Mouse (Mus musculus): Measurements from ENCODE around the gene Bcl2l10. TPM values are rescaled to one million over a fixed set of nuclear protein-coding genes. Genes with fewer than 3 reads are reported as not detected.

Bcl2l10 gene
- polyA plus RNA-seq, 1 experiment from 2014 or later: not detected

DNA sequence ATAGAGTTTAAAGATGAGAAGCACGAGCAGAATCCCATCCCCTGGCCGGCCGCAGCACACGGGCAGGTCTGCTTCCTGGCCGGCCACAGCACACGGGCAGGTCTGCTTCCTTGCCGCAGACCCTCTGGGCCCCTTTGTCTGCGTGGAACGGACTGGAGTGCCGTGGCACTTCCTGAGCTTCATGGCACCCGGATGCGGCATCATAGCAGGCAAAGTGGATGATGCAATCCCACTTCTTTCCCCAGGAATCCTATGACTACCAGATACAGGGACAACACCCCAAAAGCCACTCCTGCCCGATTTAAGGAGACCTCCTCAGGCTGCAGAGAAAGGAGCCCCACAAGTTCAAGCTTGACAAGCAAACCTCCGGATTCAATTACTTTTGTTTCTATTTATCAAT is 35.3 kb downstream of the Bcl2l10 start:
- Histone ChIP-seq H3K4me1 (no peaks in the 10 kb centered on the region), H3K27me3 (no peaks in the 10 kb centered on the region), H3K9me3 (replicated peaks) (no peaks in the 10 kb centered on the region), H3K36me3 (ENCODE audit: poor library complexity, severe bottlenecking) (peaks cover 26% of the 10 kb centered on the region), H3K4me2 (no peak overlapping the region), H3K9ac (no peak overlapping the region), H3K4me3 (no peak overlapping the region), H3K27ac (no peak overlapping the region)
- no peak for ATAC-seq
- WGBS: 92% methylated on average over 14 of the region's 14 CpGs

GRCm38 (mm10) chr9:75383785-75384184 is 36.2 kb downstream of the Bcl2l10 start:
- no peaks in the 10 kb centered on the region for H3K4me1 ChIP-seq
- H3K27ac ChIP-seq: no peak overlapping the region
- WGBS: 84% methylated on average over 9 of the region's 9 CpGs
- no peak overlapping the region for H3K9ac ChIP-seq
- H3K36me3 ChIP-seq (ENCODE audit: poor library complexity, severe bottlenecking): peaks cover 32% of the 10 kb centered on the region
- H3K9me3 ChIP-seq (replicated peaks): no peaks in the 10 kb centered on the region
- H3K27me3 ChIP-seq: no peaks in the 10 kb centered on the region
- no peak overlapping the region for H3K4me3 ChIP-seq
- no peak for ATAC-seq
- H3K4me2 ChIP-seq: no peak overlapping the region

DNA sequence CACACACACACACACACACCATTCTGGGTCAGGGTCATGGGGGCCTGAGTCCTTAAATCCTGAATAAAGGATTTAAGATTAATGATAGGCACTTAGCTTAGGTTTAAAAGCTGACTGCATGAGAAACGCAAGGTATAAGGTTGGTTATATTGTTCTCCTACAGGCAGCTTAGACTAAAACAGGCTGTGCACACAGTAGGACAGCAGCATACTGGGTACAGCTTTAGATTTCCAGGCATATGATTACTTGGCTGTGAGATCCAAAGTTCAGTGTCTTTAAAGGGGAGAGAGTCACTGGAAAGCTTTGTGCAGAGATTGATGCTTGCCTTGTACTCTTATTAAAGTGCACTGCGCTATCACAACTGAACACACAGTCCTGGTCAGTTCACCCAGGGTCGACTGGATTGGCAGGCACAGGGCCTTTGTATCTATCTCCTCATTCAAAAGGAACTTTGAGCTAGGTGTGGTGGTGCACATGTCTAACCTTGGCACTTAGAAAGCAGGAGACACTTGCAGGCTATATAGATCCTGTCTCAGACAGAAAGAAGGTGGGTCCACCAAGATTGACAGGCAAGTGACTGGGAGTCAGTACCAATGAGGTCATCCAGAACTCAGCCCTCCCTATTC is 36.9 kb downstream of the Bcl2l10 start:
- Histone ChIP-seq H3K9me3 (replicated peaks) (no peaks in the 10 kb centered on the region), H3K36me3 (ENCODE audit: poor library complexity, severe bottlenecking) (peaks cover 39% of the 10 kb centered on the region), H3K9ac (no peak overlapping the region), H3K4me3 (no peak overlapping the region), H3K27ac (no peak overlapping the region), H3K4me2 (no peak overlapping the region), H3K4me1 (no peaks in the 10 kb centered on the region), H3K27me3 (no peaks in the 10 kb centered on the region)
- WGBS: 84% methylated on average over 3 of the region's 3 CpGs
- ATAC-seq: 0 out of 2 replicates have a peak, but pooled peaks have one; percentile 21

GRCm38 (mm10) chr9:75385218-75385974 is 37.8 kb downstream of the Bcl2l10 start:
- H3K27ac ChIP-seq: no peak overlapping the region
- 82% methylated on average over 9 of the region's 9 CpGs for WGBS

GRCm38 (mm10) chr9:75393251-75393650 is 45.7 kb downstream of the Bcl2l10 start:
- Histone ChIP-seq H3K9ac (no peak overlapping the region), H3K36me3 (ENCODE audit: poor library complexity, severe bottlenecking) (peaks cover 87% of the 10 kb centered on the region), H3K27ac (no peak overlapping the region), H3K4me1 (no peaks in the 10 kb centered on the region), H3K27me3 (no peaks in the 10 kb centered on the region), H3K4me2 (no peak overlapping the region), H3K9me3 (replicated peaks) (no peaks in the 10 kb centered on the region), H3K4me3 (no peak overlapping the region)
- ATAC-seq: no peak
- 74% methylated on average over 12 of the region's 12 CpGs for WGBS

More at GRCm38 (mm10) chr9:75385218-75385974, 37.8 kb downstream of the Bcl2l10 start:
- ATAC-seq: no peak
- peaks cover 45% of the 10 kb centered on the region for H3K36me3 ChIP-seq (ENCODE audit: poor library complexity, severe bottlenecking)
- no peaks in the 10 kb centered on the region for H3K9me3 ChIP-seq (replicated peaks)
- no peak overlapping the region for H3K4me2 ChIP-seq
- no peaks in the 10 kb centered on the region for H3K4me1 ChIP-seq
- no peaks in the 10 kb centered on the region for H3K27me3 ChIP-seq
- no peak overlapping the region for H3K9ac ChIP-seq
- H3K4me3 ChIP-seq: no peak overlapping the region

DNA sequence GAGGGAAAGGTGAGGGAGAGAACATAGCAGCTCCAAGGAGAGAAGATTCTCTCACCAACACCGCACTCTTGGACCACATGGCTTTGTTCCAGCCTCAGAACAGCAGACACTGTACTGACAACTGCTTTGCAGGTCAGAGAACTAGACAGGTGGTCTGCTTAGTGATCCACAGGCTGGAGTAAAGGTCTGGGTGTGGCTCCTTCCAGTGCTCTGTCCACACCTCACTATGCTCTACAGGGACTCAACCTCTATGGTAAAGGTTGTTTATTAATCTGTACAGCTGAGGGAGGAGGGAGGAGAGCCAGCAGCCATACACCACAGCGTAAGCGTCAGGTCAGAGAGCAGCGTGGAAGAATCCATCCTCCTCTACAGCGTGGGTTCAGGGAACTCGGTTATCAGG is 48.4 kb downstream of the Bcl2l10 start:
- Histone ChIP-seq H3K4me1 (peaks cover 5% of the 10 kb centered on the region), H3K9ac (no peak overlapping the region), H3K9me3 (replicated peaks) (no peaks in the 10 kb centered on the region), H3K4me3 (no peak overlapping the region), H3K4me2 (no peak overlapping the region), H3K27ac (no peak overlapping the region), H3K36me3 (ENCODE audit: poor library complexity, severe bottlenecking) (peaks cover 72% of the 10 kb centered on the region), H3K27me3 (no peaks in the 10 kb centered on the region)
- no peak for ATAC-seq
- WGBS: 89% methylated on average over 6 of the region's 6 CpGs

DNA sequence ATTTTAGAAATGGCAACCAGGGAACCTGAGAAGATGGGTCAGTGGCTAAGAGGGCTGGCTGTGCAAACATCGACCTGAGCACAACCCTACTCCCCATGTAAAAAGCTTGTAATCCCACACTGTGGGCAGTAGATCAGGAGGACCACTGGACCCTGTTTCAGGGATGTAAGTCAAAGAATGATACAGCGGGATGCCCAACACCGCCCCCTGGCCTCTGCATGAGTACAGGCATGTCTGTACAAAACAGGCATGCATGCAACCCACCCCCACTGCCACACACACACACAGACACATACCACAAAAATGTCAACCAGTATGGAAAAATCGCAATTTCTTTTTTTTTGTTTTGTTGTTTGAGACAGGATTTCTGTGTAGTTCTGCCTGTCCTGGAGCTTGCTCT is 51.5 kb downstream of the Bcl2l10 start:
- 91% methylated on average over 4 of the region's 4 CpGs for WGBS
- H3K4me3 ChIP-seq: no peak overlapping the region
- H3K4me2 ChIP-seq: no peak overlapping the region
- no peak for ATAC-seq
- H3K27ac ChIP-seq: no peak overlapping the region
- no peaks in the 10 kb centered on the region for H3K9me3 ChIP-seq (replicated peaks)
- H3K36me3 ChIP-seq (ENCODE audit: poor library complexity, severe bottlenecking): peaks cover 44% of the 10 kb centered on the region
- H3K4me1 ChIP-seq: peaks cover 34% of the 10 kb centered on the region
- H3K9ac ChIP-seq: no peak overlapping the region
- no peaks in the 10 kb centered on the region for H3K27me3 ChIP-seq

DNA sequence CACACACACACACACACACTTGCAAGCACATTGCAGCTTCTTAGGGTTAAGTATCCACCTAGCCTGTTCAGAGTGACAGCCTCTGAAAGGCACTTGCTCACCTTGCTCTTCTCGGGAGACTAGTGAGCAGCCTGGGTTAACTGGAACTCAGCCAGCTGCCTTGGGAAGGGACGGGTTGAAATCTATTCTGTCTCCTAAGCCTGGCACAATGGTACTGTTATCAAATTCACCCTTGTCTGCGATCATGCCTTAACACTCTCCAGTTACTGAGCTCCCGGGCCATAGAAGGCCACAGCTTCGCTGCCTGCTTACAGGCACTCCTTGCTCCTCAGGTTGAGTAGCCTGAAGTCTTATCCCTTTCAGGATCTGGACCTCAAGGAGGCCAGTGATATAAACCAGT is 53.1 kb downstream of the Bcl2l10 start:
- Histone ChIP-seq H3K27me3 (no peaks in the 10 kb centered on the region), H3K9ac (no peak overlapping the region), H3K9me3 (replicated peaks) (no peaks in the 10 kb centered on the region), H3K36me3 (ENCODE audit: poor library complexity, severe bottlenecking) (peaks cover 33% of the 10 kb centered on the region), H3K27ac (no peak overlapping the region), H3K4me2 (no peak overlapping the region), H3K4me1 (peaks cover 47% of the 10 kb centered on the region), H3K4me3 (no peak overlapping the region)
- WGBS: 55% methylated on average over 5 of the region's 5 CpGs
- ATAC-seq: no peak

Other genes with a start within 250 kb of the Bcl2l10 start
- 0.21 and 0.28 TPM in 2 replicates for gene Myo5c, start 115.7 kb upstream of the Bcl2l10 start, polyA plus RNA-seq (2015; fragmentation: Nextera tagmentation; extraction: Ambion mirVana)
- 36.2 and 37.9 TPM in 2 replicates for gene Gnb5, start 41.5 kb upstream of the Bcl2l10 start, polyA plus RNA-seq (2015; fragmentation: Nextera tagmentation; extraction: Ambion mirVana)
- gene Mapk6, start 62.2 kb downstream of the Bcl2l10 start, polyA plus RNA-seq (2015; fragmentation: Nextera tagmentation; extraction: Ambion mirVana): 139 and 157 TPM in 2 replicates
- 44.2 and 44.5 TPM in 2 replicates for gene Leo1, start 93.8 kb downstream of the Bcl2l10 start, polyA plus RNA-seq (2015; fragmentation: Nextera tagmentation; extraction: Ambion mirVana)
- gene Tmod3, start 211.9 kb downstream of the Bcl2l10 start, polyA plus RNA-seq (2015; fragmentation: Nextera tagmentation; extraction: Ambion mirVana): 101 TPM in 2 replicates